Mouse (Mus musculus): ENCODE results near the gene Vwa8.

GRCm38 (mm10) chr14:79049544-79049943 is 200.7 kb downstream of the Vwa8 start:
- TF ChIP-seq GATA2 (IDR thresholded peaks at IDR 0.05; ENCODE audit: borderline replicate concordance, low read depth, low read length) = no peak
- TF ChIP-seq CTCF (IDR thresholded peaks at IDR 0.05; ENCODE audit: low read depth, low read length) = no peak
- no peak for TF ChIP-seq TAL1 (conservative IDR thresholded peaks at IDR 0.05; ENCODE audit: low read depth, low read length)
